Mouse (Mus musculus): ENCODE results near the gene Hmox1. TPM values are rescaled to one million over a fixed set of nuclear protein-coding genes. Genes with fewer than 3 reads are reported as not detected.

The Hmox1 gene
- polyA plus RNA-seq, 1 experiment = 16.6 TPM

GRCm38 (mm10) chr8:75136256-75136655 lies 42.8 kb downstream of the Hmox1 start:
- Histone ChIP-seq H3K27ac (ENCODE audit: control insufficient read depth, insufficient read depth, low read length) (no peak overlapping the region), H3K36me3 (ENCODE audit: control insufficient read depth, insufficient read depth, low read length) (0 out of 2 replicates have a peak, but pooled peaks cover 3% of the 10 kb centered on the region), H3K4me1 (replicated peaks; ENCODE audit: control insufficient read depth, insufficient read depth, low read length) (no peaks in the 10 kb centered on the region), H3K4me3 (ENCODE audit: control insufficient read depth, insufficient read depth, low read length) (no peak overlapping the region), H3K27me3 (ENCODE audit: control insufficient read depth, insufficient read depth, low read length) (no peaks in the 10 kb centered on the region)
- no peak for DNase-seq
- 84% methylated on average over 2 of the region's 2 CpGs for WGBS
- TF ChIP-seq CTCF (IDR thresholded peaks at IDR 0.05; ENCODE audit: borderline replicate concordance, control insufficient read depth, extremely low read depth, insufficient read depth, low read length, poor library complexity) = no peak
- no peak for TF ChIP-seq POLR2A (IDR thresholded peaks at IDR 0.05; ENCODE audit: control insufficient read depth, extremely low read depth, insufficient read depth, low read length, poor library complexity)

GRCm38 (mm10) chr8:75137536-75137935 lies 44.1 kb downstream of the Hmox1 start:
- Histone ChIP-seq H3K4me1 (replicated peaks; ENCODE audit: control insufficient read depth, insufficient read depth, low read length) (no peaks in the 10 kb centered on the region), H3K36me3 (ENCODE audit: control insufficient read depth, insufficient read depth, low read length) (no peaks in the 10 kb centered on the region), H3K4me3 (ENCODE audit: control insufficient read depth, insufficient read depth, low read length) (no peak overlapping the region), H3K27ac (ENCODE audit: control insufficient read depth, insufficient read depth, low read length) (no peak overlapping the region), H3K27me3 (ENCODE audit: control insufficient read depth, insufficient read depth, low read length) (no peaks in the 10 kb centered on the region)
- WGBS = 93% methylated on average over 3 of the region's 3 CpGs
- DNase-seq = no peak
- TF ChIP-seq CTCF (IDR thresholded peaks at IDR 0.05; ENCODE audit: borderline replicate concordance, control insufficient read depth, extremely low read depth, insufficient read depth, low read length, poor library complexity) (no peak), POLR2A (IDR thresholded peaks at IDR 0.05; ENCODE audit: control insufficient read depth, extremely low read depth, insufficient read depth, low read length, poor library complexity) (no peak)

Other genes starting within 250 kb of the Hmox1 start
- 0.08 TPM in 1 of 2 replicates, not detected in the other for gene Isx, start 220.4 kb upstream of the Hmox1 start, polyA plus RNA-seq (2012; rRNA removed)
- gene Hmgxb4, start 100.3 kb upstream of the Hmox1 start, polyA plus RNA-seq (2012; rRNA removed) = 25.6 and 28.7 TPM in 2 replicates
- gene Tom1, start 59.9 kb upstream of the Hmox1 start, polyA plus RNA-seq (2012; rRNA removed) = 31.7 and 41.9 TPM in 2 replicates
- gene Mcm5, start 15.9 kb downstream of the Hmox1 start, polyA plus RNA-seq (2012; rRNA removed) = 167 and 212 TPM in 2 replicates
- 2.1 and 2.4 TPM in 2 replicates for gene Rasd2, start 120.3 kb downstream of the Hmox1 start, polyA plus RNA-seq (2012; rRNA removed)

Measured in thymus, adult 2 months (tissue).